Mouse (Mus musculus) heart, embryonic 16.5 days (tissue): ENCODE results near the gene Lnx1. TPM values are rescaled to one million over a fixed set of nuclear protein-coding genes. Genes with fewer than 3 reads are reported as not detected.

ENCODE experiments used
- ATAC-seq: fragments of 200-750 bp; cut with Nextera tagmentation; replicated peaks from 2 replicates; pipeline ENCODE4 v1.8.0; 2017; ENCODE audit warnings: moderate number of reproducible peaks; ENCODE audit not compliant: insufficient read depth, low FRiP score; ENCODE audit errors: extremely low read depth
- H3K27ac ChIP-seq: fragments of 300-500 bp; sonication (generic); 2 replicates; pipeline ENCODE4 v1.5.1; 2014; ENCODE audit warnings: mild to moderate bottlenecking, low read length, control low read depth, moderate library complexity
- H3K27me3 ChIP-seq: fragments of 300-500 bp; sonication (generic); 2 replicates; pipeline ENCODE4 v1.6.1; 2014; ENCODE audit warnings: low read length, mixed read lengths; ENCODE audit not compliant: control insufficient read depth, insufficient read depth
- H3K36me3 ChIP-seq: fragments of 300-500 bp; sonication (generic); 2 replicates; pipeline ENCODE4 v1.6.1; 2014; ENCODE audit not compliant: control insufficient read depth, insufficient read depth
- H3K4me1 ChIP-seq: fragments of 300-500 bp; sonication (generic); 2 replicates; pipeline ENCODE4 v1.6.1; 2014; ENCODE audit warnings: low read length, mixed read lengths; ENCODE audit not compliant: control insufficient read depth, insufficient read depth
- H3K4me2 ChIP-seq: fragments of 300-500 bp; sonication (generic); 2 replicates; pipeline ENCODE4 v1.6.1; 2014; ENCODE audit warnings: low read depth, mild to moderate bottlenecking, control low read depth, low read length
- H3K4me3 ChIP-seq: fragments of 300-500 bp; sonication (generic); 2 replicates; pipeline ENCODE4 v1.5.1; 2014; ENCODE audit warnings: mild to moderate bottlenecking, control low read depth, low read length
- H3K9ac ChIP-seq: fragments of 300-500 bp; sonication (generic); 2 replicates; pipeline ENCODE4 v1.6.1; 2014; ENCODE audit warnings: low read length, control low read depth
- H3K9me3 ChIP-seq: fragments of 300-500 bp; sonication (generic); replicated peaks from 2 replicates; pipeline ENCODE4 v1.6.1; 2016; ENCODE audit warnings: low read length; ENCODE audit not compliant: control insufficient read depth
- WGBS: fragments of 180-500 bp; shearing (Covaris S2); extraction: QIAGEN DNeasy Blood & Tissue Kit; methylation state at CpG from one replicate; pipeline ENCODE4 v1.1.7; 2014; 5-methylcytosine and 5-hydroxymethylcytosine counted together
- polyA plus RNA-seq: library from polyadenylated mRNA; unstranded; fragments of >200 nt; fragmentation: Nextera tagmentation; extraction: Ambion mirVana; gene quantifications from 2 replicates; pipeline ENCODE4 v1.2.1, GENCODE M21; 2015

Lnx1 gene
- polyA plus RNA-seq, 1 experiment from 2014 or later = 0.67 TPM

DNA sequence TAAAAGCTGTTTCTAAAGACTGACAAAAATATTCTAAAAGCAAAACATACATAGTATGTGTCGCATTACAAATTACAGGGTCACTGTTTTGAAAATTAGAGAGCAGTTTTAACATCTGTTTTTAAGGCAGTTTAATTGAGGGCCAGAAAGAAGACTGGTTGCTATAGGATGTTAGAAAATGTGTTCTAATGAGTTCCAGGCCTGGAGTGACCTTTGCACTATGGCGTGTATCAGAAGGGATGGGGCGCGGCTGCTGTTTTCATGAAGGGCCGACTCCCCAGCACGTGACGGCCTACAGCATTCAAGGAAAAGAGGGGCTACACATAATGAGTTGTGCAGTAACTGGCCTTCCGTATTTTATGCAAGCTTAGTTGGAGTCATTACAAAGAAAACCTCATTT lies 109.6 kb downstream of the Lnx1 start:
- Histone ChIP-seq H3K36me3 (peaks cover 53% of the 10 kb centered on the region), H3K4me3 (no peak overlapping the region), H3K9me3 (no peaks in the 10 kb centered on the region), H3K9ac (no peak overlapping the region), H3K27ac (no peak overlapping the region), H3K4me1 (no peaks in the 10 kb centered on the region), H3K4me2 (no peak overlapping the region), H3K27me3 (no peaks in the 10 kb centered on the region)
- WGBS = 86% methylated on average over 8 of the region's 8 CpGs
- no peak for ATAC-seq

DNA sequence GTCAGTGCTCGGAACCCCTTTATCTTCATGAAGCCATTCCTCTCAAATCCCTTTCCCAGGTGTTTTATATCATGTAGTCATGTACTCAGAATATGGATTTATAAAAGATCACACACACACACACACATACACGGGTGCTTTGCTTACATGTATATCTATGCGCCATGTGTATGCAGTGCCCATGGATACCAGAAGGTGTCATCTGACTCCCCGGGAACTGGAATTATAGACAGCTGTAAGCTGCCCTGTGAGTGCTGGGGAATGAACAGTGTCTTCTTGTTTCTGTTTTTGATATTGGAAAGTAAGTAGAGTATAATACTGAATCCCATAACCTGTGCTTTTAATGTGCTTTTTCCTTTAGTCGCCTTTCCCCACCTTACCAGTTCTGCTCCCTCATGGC lies 111.3 kb downstream of the Lnx1 start:
- ATAC-seq = no peak
- H3K27me3 ChIP-seq = no peaks in the 10 kb centered on the region
- no peak overlapping the region for H3K4me3 ChIP-seq
- H3K4me1 ChIP-seq = no peaks in the 10 kb centered on the region
- H3K36me3 ChIP-seq = peaks cover 53% of the 10 kb centered on the region
- H3K9ac ChIP-seq = no peak overlapping the region
- 89% methylated on average over 5 of the region's 5 CpGs for WGBS
- no peak overlapping the region for H3K27ac ChIP-seq
- no peak overlapping the region for H3K4me2 ChIP-seq
- no peaks in the 10 kb centered on the region for H3K9me3 ChIP-seq

DNA sequence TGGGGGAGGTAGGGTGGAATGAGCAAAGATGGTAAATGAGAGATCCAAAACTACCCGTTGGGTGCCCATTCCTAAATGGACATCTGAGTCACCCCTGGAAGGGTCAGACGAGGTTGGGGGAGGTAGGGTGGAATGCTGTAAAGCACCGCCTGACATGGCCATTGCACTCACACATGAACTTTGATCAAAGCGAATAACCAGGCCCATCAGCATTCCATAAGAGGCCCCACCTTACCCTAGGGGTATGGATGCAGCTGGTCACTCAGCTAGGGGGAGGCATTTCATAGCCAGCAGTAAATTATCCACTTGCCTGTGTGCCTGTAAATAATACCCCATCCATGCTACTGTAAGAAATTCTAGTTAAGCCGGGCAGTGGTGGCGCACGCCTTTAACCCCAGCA lies 113.6 kb downstream of the Lnx1 start:
- Histone ChIP-seq H3K36me3 (peaks cover 44% of the 10 kb centered on the region), H3K9ac (no peak overlapping the region), H3K27me3 (no peaks in the 10 kb centered on the region), H3K4me3 (no peak overlapping the region), H3K27ac (no peak overlapping the region), H3K4me1 (no peaks in the 10 kb centered on the region), H3K4me2 (no peak overlapping the region), H3K9me3 (no peaks in the 10 kb centered on the region)
- no peak for ATAC-seq
- WGBS = 88% methylated on average over 7 of the region's 7 CpGs

DNA sequence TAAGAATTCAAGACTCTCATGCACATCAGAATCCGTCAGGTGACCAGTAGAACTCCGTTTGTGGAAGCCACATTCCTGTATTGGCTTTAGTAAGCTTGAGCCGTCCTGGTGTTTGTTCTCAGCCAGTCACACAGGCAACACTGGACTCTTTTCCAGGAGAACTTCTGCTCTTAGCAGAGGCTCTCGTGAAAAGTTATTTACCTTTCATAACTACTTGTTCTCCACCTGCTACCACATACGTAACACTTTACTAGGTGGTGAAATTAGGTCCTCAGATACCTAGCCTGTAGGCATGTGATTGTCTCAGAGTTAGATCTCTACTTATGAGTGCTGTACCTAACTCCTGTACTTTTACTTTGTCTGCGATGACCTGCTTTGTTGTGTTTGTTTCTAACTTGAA lies 130.9 kb downstream of the Lnx1 start:
- no peak overlapping the region for H3K4me2 ChIP-seq
- H3K27me3 ChIP-seq = no peaks in the 10 kb centered on the region
- H3K36me3 ChIP-seq = peaks cover 25% of the 10 kb centered on the region
- no peak overlapping the region for H3K4me3 ChIP-seq
- no peak for ATAC-seq
- no peak overlapping the region for H3K9ac ChIP-seq
- no peak overlapping the region for H3K27ac ChIP-seq
- WGBS = 77% methylated on average over 6 of the region's 6 CpGs
- H3K4me1 ChIP-seq = no peaks in the 10 kb centered on the region
- no peaks in the 10 kb centered on the region for H3K9me3 ChIP-seq

DNA sequence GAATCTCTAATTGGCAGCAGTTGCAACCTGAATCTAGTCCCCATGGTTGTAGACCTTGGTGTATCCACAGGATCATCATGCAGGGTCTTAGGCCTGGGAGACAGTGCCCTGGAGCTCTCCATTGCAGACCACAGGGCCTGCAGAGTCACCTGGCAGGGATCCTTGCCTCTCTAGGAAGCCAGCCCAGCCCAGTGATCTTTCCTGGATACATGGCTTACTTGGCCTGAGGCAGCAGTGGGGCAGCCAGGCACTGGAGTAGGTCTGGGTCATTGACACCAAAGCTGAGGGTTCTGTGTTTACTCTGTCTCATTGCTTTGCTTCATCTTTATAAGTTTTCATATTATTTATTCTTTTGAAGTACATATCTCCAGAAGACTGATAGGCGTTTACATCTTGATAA lies 141.6 kb downstream of the Lnx1 start:
- Histone ChIP-seq H3K9ac (no peak overlapping the region), H3K36me3 (peaks cover 29% of the 10 kb centered on the region), H3K4me2 (no peak overlapping the region), H3K27me3 (no peaks in the 10 kb centered on the region), H3K9me3 (no peaks in the 10 kb centered on the region), H3K4me1 (peaks cover 5% of the 10 kb centered on the region), H3K27ac (no peak overlapping the region), H3K4me3 (no peak overlapping the region)
- WGBS = 88% methylated on average over 1 of the region's 1 CpGs
- ATAC-seq = no peak

DNA sequence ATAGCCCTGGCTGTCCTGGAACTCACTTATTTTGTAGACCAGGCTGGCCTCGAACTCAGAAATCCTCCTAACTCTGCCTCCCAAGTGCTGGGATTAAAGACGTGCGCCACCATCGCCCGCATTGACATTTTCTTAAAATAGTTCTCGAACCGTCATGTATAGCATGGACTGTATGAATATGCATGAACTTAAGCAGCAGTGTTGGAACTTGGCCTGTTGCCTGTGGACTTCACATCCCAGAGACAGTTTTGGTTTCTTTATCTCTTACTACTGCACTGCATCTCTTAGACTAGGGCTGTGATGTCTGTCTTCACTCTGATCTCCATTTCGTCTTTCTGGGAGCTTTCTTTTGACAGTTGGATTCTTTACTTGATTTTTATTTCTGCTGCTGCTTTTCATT lies 153.1 kb downstream of the Lnx1 start:
- H3K4me1 ChIP-seq = no peaks in the 10 kb centered on the region
- H3K4me3 ChIP-seq = no peak overlapping the region
- ATAC-seq = no peak
- WGBS = 84% methylated on average over 8 of the region's 8 CpGs
- peaks cover 30% of the 10 kb centered on the region for H3K36me3 ChIP-seq
- no peaks in the 10 kb centered on the region for H3K27me3 ChIP-seq
- H3K9me3 ChIP-seq = no peaks in the 10 kb centered on the region
- H3K4me2 ChIP-seq = no peak overlapping the region
- H3K9ac ChIP-seq = no peak overlapping the region
- H3K27ac ChIP-seq = no peak overlapping the region

DNA sequence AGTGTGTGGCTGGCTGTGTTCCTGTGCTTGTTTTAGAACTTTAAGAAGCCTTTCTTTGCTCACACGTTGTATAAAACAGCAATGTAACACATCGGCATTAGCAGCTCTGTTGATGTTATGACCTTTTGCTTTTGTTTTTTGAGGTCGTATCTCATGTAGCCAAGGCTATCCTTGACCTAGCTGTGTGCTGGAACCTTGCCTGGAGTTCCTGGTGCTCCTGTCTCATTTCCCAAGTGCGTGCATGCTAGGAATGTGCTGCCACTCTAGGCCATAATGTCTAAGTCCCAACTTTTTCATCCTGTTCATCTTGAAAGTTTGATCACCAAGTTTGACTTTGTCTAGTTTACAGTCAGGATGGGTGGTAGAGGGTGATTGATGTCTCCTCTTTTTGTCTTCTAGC lies 157.1 kb downstream of the Lnx1 start:
- no peaks in the 10 kb centered on the region for H3K4me1 ChIP-seq
- no peaks in the 10 kb centered on the region for H3K27me3 ChIP-seq
- ATAC-seq = no peak
- H3K9ac ChIP-seq = no peak overlapping the region
- H3K36me3 ChIP-seq = peaks cover 37% of the 10 kb centered on the region
- 91% methylated on average over 4 of the region's 4 CpGs for WGBS
- no peaks in the 10 kb centered on the region for H3K9me3 ChIP-seq
- no peak overlapping the region for H3K27ac ChIP-seq
- no peak overlapping the region for H3K4me2 ChIP-seq
- H3K4me3 ChIP-seq = no peak overlapping the region

Other genes starting within 250 kb of the Lnx1 start
- 14.1 and 15.0 TPM in 2 replicates for gene Scfd2, start 171.2 kb downstream of the Lnx1 start, polyA plus RNA-seq
- gene Fip1l1, start 167.5 kb downstream of the Lnx1 start, polyA plus RNA-seq = 56.6 and 60.7 TPM in 2 replicates